Mouse (Mus musculus): ENCODE data around the gene Sesn2.

GRCm38 (mm10) chr4:132529344-132529743 is 19.0 kb upstream of the Sesn2 start:
- TF ChIP-seq CTCF (conservative IDR thresholded peaks at IDR 0.05; ENCODE audit: low read length) = no peak
- no peak for TF ChIP-seq NANOG (IDR thresholded peaks at IDR 0.05; ENCODE audit: borderline replicate concordance, low read length)
